Mouse (Mus musculus): ENCODE results near the gene Gm45234.

GRCm38 (mm10) chr6:124770511-124770910, 14.7 kb upstream of the Gm45234 start:
- TF ChIP-seq POLR2A (IDR thresholded peaks at IDR 0.05; ENCODE audit: low read depth, low read length) (no peak), CTCF (conservative IDR thresholded peaks at IDR 0.05; ENCODE audit: insufficient read depth, insufficient read length, low read depth, low read length) (no peak)

Measured in kidney, adult 2 months (tissue).